Mouse (Mus musculus): ENCODE measurements around the gene Serpinb9g. TPM values are rescaled to one million over a fixed set of nuclear protein-coding genes. Genes with fewer than 3 reads are reported as not detected.
"Not testable (repeated sequence)": the region's sequence is repeated elsewhere in the genome, so short reads cannot be mapped to it uniquely, and the experiment has no call there.

Serpinb9g gene
- polyA plus RNA-seq (2012; rRNA removed): not detected in 2 replicates

DNA sequence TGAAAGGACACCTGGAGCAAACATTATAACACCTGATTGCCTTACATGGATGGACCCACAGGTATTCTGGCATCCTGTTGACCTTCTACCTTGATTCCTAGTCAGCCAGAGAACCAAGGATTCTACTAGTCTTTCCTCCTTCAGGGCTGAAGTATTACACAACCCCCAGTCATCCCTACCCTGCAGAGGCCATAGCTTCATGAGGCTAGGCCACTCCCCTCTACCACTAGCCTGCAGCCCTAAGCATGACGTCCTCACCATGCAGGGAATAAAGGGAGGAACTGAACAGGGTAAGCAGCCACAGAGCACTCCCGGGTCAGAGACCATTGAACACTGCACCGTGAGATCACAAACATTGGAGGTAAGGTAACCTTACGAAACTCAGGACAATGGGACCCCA, at the start of gene Serpinb9g:
TSS of gene Serpinb9g (plus strand) at position 301 of the 400 bp plus-strand sequence.
- DNase-seq; H3K4me3 ChIP-seq (replicated peaks; ENCODE audit: extremely low read depth, low read depth, low read length); H3K4me1 ChIP-seq (ENCODE audit: control insufficient read depth, insufficient read depth, low read length): not testable (repeated sequence)
- WGBS: 70% methylated on average over 4 of the region's 4 CpGs

GRCm38 (mm10) chr13:33483872-33484271, 718 bp upstream of the Serpinb9g start:
- WGBS: 71% methylated on average over 3 of the region's 3 CpGs
- not testable (repeated sequence) for H3K4me3 ChIP-seq (replicated peaks; ENCODE audit: extremely low read depth, low read depth, low read length); DNase-seq; H3K4me1 ChIP-seq (ENCODE audit: control insufficient read depth, insufficient read depth, low read length)

GRCm38 (mm10) chr13:33524629-33525028, 40.0 kb downstream of the Serpinb9g start:
- Histone ChIP-seq H3K4me3 (replicated peaks; ENCODE audit: extremely low read depth, low read depth, low read length) (no peak overlapping the region), H3K4me1 (ENCODE audit: control insufficient read depth, insufficient read depth, low read length) (no peaks in the 10 kb centered on the region)
- TF ChIP-seq CTCF (IDR thresholded peaks at IDR 0.05; ENCODE audit: insufficient read depth, low read length) (no peak), POLR2A (IDR thresholded peaks at IDR 0.05; ENCODE audit: borderline replicate concordance, extremely low read depth, low read depth, low read length) (no peak)
- no peak for DNase-seq

- no peak for DNase-seq
- no peaks in the 10 kb centered on the region for H3K4me1 ChIP-seq (ENCODE audit: control insufficient read depth, insufficient read depth, low read length)
- TF ChIP-seq POLR2A (IDR thresholded peaks at IDR 0.05; ENCODE audit: borderline replicate concordance, extremely low read depth, low read depth, low read length) (no peak), CTCF (IDR thresholded peaks at IDR 0.05; ENCODE audit: insufficient read depth, low read length) (no peak)
- H3K4me3 ChIP-seq (replicated peaks; ENCODE audit: extremely low read depth, low read depth, low read length): no peak overlapping the region
These were observed 48.2 kb downstream of the Serpinb9g start for GRCm38 (mm10) chr13:33532814-33533213.

Other genes with a start within 250 kb of the Serpinb9g start
- gene Serpinb9e, start 235.2 kb upstream of the Serpinb9g start, polyA plus RNA-seq (2012; rRNA removed): not detected in 2 replicates
- gene Serpinb9f, start 160.7 kb upstream of the Serpinb9g start, polyA plus RNA-seq (2012; rRNA removed): not detected in 2 replicates
- not detected in 2 replicates for gene Gm11397, start 89.0 kb upstream of the Serpinb9g start, polyA plus RNA-seq (2012; rRNA removed)
- not detected in 2 replicates for gene Serpinb6d, start 176.6 kb downstream of the Serpinb9g start, polyA plus RNA-seq (2012; rRNA removed)

All from lung, adult 2 months (tissue).